Mouse (Mus musculus) embryo, embryonic 10.5 days (tissue): Measurements from ENCODE around the gene Gm4969.

Source experiments
- DNase-seq: peaks from one replicate; pipeline ENCODE4 v3.0.0-alpha.2; 2015; ENCODE audit warnings: low spot score

Gene Gm4969

GRCm38 (mm10) chr7:19069500-19069899, 48.7 kb downstream of the Gm4969 start:
- DNase-seq, result peak; percentile 38

- peak; percentile 87 for DNase-seq
These were observed 49.5 kb downstream of the Gm4969 start for GRCm38 (mm10) chr7:19068707-19069106.

- no peak for DNase-seq
These were observed 50.2 kb downstream of the Gm4969 start for GRCm38 (mm10) chr7:19067935-19068334.

- no peak for DNase-seq
These were observed 51.1 kb downstream of the Gm4969 start for GRCm38 (mm10) chr7:19067063-19067462.

GRCm38 (mm10) chr7:19065896-19066295, 52.3 kb downstream of the Gm4969 start:
- DNase-seq, result no peak

GRCm38 (mm10) chr7:19057405-19057804, 60.8 kb downstream of the Gm4969 start:
- DNase-seq, result no peak

- no peak for DNase-seq
These were observed 63.1 kb downstream of the Gm4969 start for GRCm38 (mm10) chr7:19055108-19055507.

GRCm38 (mm10) chr7:19054777-19055076, 63.4 kb downstream of the Gm4969 start:
- no peak for DNase-seq

- DNase-seq, result peak; percentile 82
These were observed 64.0 kb downstream of the Gm4969 start, which contains the start of gene Rsph6a for GRCm38 (mm10) chr7:19054047-19054776. Gene Rsph6a, plus strand, starts transcription at chr7:19054690.

- no peak for DNase-seq
These were observed 65.0 kb downstream of the Gm4969 start for GRCm38 (mm10) chr7:19053136-19053532.

GRCm38 (mm10) chr7:19052345-19053135, 65.6 kb downstream of the Gm4969 start:
- DNase-seq, result no peak

GRCm38 (mm10) chr7:19051161-19051560, 67.0 kb downstream of the Gm4969 start:
- no peak for DNase-seq

- DNase-seq, result no peak
These were observed 68.0 kb downstream of the Gm4969 start for GRCm38 (mm10) chr7:19050172-19050571.

- DNase-seq, result no peak
These were observed 68.9 kb downstream of the Gm4969 start for GRCm38 (mm10) chr7:19049252-19049651.
